Mouse (Mus musculus): ENCODE data around the gene Camkmt. TPM values are rescaled to one million over a fixed set of nuclear protein-coding genes. Genes with fewer than 3 reads are reported as not detected.

Gene Camkmt
- polyA plus RNA-seq, 1 experiment from 2014 or later = 13.6 TPM

DNA sequence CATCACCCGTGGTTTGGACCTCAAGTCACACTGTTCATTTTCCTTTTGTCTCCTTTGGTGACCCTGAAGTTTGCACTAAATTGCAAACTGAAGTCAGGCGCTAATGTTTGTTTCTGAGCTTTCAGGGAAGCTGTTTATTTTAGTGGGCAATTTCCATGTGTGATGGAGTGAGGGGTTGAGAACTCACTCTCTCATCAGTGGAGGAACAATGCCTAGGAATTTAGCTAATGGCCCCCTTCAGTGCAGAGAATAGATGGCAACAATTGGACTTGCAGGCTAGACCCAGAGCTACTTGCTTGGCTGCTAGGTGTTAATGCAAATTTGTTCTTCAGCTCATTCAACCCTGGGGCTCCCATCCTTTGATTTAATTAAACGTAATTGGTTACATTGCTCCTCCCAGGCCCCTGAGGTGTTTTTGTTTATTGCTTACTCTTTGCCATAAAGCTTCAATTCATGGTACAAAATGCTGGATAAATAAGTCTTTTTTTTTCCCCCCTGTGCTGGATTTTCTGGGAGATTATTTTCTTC, 58.9 kb downstream of the Camkmt start:
- Histone ChIP-seq H3K4me1 (peaks cover 3% of the 10 kb centered on the region; the same call in 1 of the 2 replicates), H3K4me2 (replicated peaks) (no peak overlapping the region), H3K27ac (no peak overlapping the region), H3K36me3 (no peaks in the 10 kb centered on the region), H3K27me3 (no peaks in the 10 kb centered on the region), H3K9ac (no peak overlapping the region), H3K4me3 (no peak overlapping the region), H3K9me3 (replicated peaks) (no peaks in the 10 kb centered on the region)
- ATAC-seq (ENCODE audit: low FRiP score) = no peak
- WGBS = 28% methylated on average over 3 of the region's 3 CpGs

DNA sequence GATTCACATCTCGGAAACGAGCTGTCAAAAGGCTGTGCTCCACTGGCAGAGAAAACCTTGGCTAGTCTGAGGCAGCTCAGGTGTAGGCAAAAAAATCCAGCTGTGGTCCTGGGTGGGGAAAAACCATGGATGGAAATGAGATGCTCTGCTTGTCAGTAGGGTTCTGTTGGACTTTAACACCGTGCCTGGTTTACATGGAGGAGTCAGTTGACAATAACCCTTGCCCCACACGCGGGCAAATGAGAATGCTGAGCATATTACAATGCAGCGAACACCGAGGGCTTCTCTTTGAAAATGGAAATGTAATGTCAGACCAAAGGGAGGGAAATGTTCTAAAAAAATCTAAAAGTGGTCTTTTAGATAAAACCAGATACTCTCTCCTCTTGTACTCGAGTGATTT, 60.9 kb downstream of the Camkmt start:
- no peaks in the 10 kb centered on the region for H3K27me3 ChIP-seq
- H3K4me1 ChIP-seq = peaks cover 3% of the 10 kb centered on the region; the same call in 1 of the 2 replicates
- no peaks in the 10 kb centered on the region for H3K9me3 ChIP-seq (replicated peaks)
- H3K36me3 ChIP-seq = no peaks in the 10 kb centered on the region
- H3K27ac ChIP-seq = no peak overlapping the region
- no peak overlapping the region for H3K4me2 ChIP-seq (replicated peaks)
- H3K4me3 ChIP-seq = no peak overlapping the region
- ATAC-seq (ENCODE audit: low FRiP score) = no peak
- no peak overlapping the region for H3K9ac ChIP-seq
- WGBS = 69% methylated on average over 8 of the region's 8 CpGs

DNA sequence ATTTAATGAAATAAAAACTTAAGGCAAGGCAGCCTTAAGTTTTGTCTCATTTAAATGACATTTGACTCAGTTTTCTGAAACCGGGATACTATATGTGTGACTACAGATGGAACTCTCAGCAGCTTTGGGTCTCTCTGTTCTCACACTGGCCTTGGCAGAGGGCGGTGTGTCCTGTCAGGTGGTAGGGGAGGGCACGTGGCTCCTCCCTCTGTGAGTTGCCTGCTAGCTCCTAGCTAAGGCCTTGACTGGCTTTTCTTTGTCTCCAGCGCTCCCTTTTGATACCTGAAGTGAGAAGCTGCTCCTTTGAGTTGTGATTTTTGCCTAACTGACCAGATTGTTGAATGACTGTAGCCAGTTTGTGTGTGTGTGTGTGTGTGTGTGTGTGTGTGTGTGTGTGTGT, 67.8 kb downstream of the Camkmt start:
- no peak overlapping the region for H3K4me3 ChIP-seq
- no peaks in the 10 kb centered on the region for H3K9me3 ChIP-seq (replicated peaks)
- no peaks in the 10 kb centered on the region for H3K4me1 ChIP-seq
- no peak overlapping the region for H3K4me2 ChIP-seq (replicated peaks)
- ATAC-seq (ENCODE audit: low FRiP score) = no peak
- no peak overlapping the region for H3K27ac ChIP-seq
- 77% methylated on average over 4 of the region's 4 CpGs for WGBS
- no peak overlapping the region for H3K9ac ChIP-seq
- H3K27me3 ChIP-seq = no peaks in the 10 kb centered on the region
- H3K36me3 ChIP-seq = no peaks in the 10 kb centered on the region

DNA sequence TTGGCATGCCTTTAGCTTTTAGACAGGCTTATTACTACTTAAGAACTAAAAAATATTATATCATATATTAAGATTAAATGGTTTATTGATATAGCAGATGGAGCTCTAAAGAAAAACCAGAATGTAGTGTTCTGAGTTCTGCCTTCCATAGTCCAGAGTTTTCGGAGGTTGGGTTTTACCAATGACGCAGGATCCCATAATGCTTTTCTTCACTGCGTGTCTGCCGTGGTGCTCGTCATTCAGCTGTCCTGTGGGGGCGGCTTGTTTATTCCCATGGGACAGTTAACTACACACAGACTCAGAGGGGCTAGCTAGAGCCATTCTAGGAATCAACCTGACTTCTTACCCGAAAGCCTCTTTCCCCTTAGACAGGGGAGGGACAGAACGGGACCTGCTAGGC, 69.2 kb downstream of the Camkmt start:
- no peak for ATAC-seq (ENCODE audit: low FRiP score)
- 85% methylated on average over 8 of the region's 8 CpGs for WGBS
- Histone ChIP-seq H3K9me3 (replicated peaks) (no peaks in the 10 kb centered on the region), H3K4me1 (no peaks in the 10 kb centered on the region), H3K9ac (no peak overlapping the region), H3K36me3 (no peaks in the 10 kb centered on the region), H3K27ac (no peak overlapping the region), H3K4me2 (replicated peaks) (no peak overlapping the region), H3K4me3 (no peak overlapping the region), H3K27me3 (no peaks in the 10 kb centered on the region)

- H3K4me2 ChIP-seq (replicated peaks) = no peak overlapping the region
- H3K4me3 ChIP-seq = no peak overlapping the region
- H3K27me3 ChIP-seq = no peaks in the 10 kb centered on the region
- no peak overlapping the region for H3K27ac ChIP-seq
- H3K9ac ChIP-seq = no peak overlapping the region
- 95% methylated on average over 8 of the region's 8 CpGs for WGBS
- H3K4me1 ChIP-seq = no peaks in the 10 kb centered on the region
- H3K9me3 ChIP-seq (replicated peaks) = no peaks in the 10 kb centered on the region
- H3K36me3 ChIP-seq = no peaks in the 10 kb centered on the region
- ATAC-seq (ENCODE audit: low FRiP score) = no peak
These were observed 70.4 kb downstream of the Camkmt start for GRCm38 (mm10) chr17:85160786-85161185.

DNA sequence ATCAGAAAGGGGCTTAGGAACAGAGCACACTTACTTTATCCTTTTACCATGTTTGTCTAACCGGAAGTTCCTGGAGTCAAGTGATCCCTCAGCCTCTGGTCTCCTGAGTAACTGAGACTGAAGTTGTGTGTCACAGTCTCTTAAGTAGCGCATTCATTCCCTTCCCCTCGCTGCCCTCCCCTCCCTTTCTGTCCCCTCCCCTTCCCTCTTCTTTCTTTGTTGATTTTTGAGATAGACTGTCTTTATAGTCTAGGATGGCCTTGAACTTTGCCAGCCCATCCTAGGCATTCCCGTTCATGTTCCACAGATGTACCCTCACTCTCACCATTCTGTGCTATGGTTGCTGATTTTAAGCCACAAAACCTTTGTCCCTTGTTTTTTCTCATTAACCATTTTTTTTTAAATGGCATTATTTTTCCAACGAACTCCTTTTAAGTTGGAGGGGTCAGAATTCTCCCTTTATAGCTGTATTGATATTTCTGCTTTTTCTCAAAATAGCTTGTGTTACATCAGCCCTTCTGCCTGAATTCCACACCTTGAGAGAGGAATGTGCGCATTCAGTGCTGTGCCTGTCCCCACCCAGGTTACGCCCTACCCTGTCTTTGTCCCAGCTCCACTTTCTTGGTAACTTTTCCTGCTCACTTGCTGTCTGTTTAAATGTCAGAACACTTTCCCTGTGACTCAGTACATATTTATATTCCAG, 72.4 kb downstream of the Camkmt start:
- Histone ChIP-seq H3K27me3 (no peaks in the 10 kb centered on the region), H3K9ac (no peak overlapping the region), H3K9me3 (replicated peaks) (no peaks in the 10 kb centered on the region), H3K36me3 (no peaks in the 10 kb centered on the region), H3K27ac (no peak overlapping the region), H3K4me2 (replicated peaks) (no peak overlapping the region), H3K4me1 (no peaks in the 10 kb centered on the region), H3K4me3 (no peak overlapping the region)
- no peak for ATAC-seq (ENCODE audit: low FRiP score)
- WGBS = 77% methylated on average over 7 of the region's 7 CpGs

DNA sequence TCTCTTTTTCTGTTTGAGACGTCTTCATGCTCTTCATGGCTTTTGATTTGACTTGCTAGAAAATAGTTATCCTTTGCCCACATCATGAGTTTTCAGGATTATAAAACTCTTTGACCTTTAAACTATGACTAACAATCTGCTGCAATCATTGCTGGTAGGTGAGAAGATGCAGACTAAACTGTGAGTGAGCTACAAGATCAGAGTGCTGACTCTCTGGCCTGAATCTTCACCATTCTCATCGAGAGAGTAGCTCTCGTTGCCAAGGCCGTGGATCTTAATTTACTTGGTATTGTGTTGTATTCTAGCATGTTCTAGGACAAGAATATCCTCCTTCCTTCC, 72.9 kb downstream of the Camkmt start:
- Histone ChIP-seq H3K4me3 (no peak overlapping the region), H3K9me3 (replicated peaks) (no peaks in the 10 kb centered on the region), H3K9ac (no peak overlapping the region), H3K27me3 (no peaks in the 10 kb centered on the region), H3K27ac (no peak overlapping the region), H3K36me3 (no peaks in the 10 kb centered on the region), H3K4me2 (replicated peaks) (no peak overlapping the region), H3K4me1 (no peaks in the 10 kb centered on the region)
- ATAC-seq (ENCODE audit: low FRiP score) = no peak
- 92% methylated on average over 4 of the region's 4 CpGs for WGBS

DNA sequence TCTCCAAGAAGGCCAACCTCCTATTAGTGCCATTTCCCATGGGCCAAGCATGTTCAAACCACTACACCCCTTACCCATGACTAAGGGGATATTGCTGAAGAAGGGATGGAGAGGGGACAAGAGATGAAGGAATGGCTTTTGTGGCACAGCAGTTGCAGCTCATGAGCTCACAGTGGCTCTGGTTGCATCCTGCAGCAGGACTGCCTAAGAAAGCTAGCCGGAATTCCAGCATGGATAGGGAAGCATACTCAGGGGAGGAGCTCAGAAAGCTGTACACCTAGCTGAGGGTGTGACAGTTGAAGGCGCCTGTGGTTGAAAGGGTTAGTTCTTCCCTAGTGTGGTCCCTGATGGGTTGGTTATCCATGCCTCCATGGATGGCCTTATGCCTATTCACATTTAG, 78.4 kb downstream of the Camkmt start:
- no peaks in the 10 kb centered on the region for H3K9me3 ChIP-seq (replicated peaks)
- H3K36me3 ChIP-seq = no peaks in the 10 kb centered on the region
- H3K4me2 ChIP-seq (replicated peaks) = no peak overlapping the region
- no peaks in the 10 kb centered on the region; the same call in 1 of the 2 replicates for H3K4me1 ChIP-seq
- no peak for ATAC-seq (ENCODE audit: low FRiP score)
- 90% methylated on average over 2 of the region's 2 CpGs for WGBS
- H3K4me3 ChIP-seq = no peak overlapping the region
- no peak overlapping the region for H3K9ac ChIP-seq
- no peaks in the 10 kb centered on the region for H3K27me3 ChIP-seq
- H3K27ac ChIP-seq = no peak overlapping the region

DNA sequence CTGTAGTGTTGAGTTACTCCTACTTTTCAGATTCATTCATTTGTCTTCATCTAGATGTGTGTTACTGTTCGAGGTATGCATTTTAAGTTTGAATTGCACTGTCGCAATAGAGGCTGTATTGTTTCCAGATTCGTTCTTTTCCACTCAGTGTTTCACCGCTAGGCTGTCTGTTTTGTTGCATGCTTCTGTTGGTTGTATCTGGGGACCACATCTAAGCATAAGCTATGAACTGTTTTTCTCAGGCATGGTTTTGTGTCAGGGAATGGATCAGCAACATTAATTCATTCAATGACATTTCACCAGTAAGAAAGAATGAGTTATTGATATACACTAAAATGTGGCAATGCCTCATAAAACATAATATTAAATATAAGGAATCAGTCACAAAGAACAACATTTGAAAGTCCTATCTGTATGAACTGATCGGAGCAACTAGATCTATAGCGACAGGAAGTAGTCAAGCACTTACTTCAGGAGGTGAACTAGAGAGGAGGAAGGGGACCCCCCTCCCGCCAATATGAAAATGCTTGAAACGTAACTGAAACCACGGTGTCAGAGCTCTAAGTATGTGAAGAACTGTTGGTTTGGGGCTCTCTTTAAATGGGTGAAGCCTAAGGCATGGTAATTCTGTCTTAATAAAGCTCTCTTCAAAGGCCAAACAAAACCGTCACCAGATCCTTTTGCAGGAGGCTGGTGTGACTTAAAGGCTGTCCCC, 80.3 kb downstream of the Camkmt start:
- H3K4me1 ChIP-seq = no peaks in the 10 kb centered on the region; the same call in 1 of the 2 replicates
- ATAC-seq (ENCODE audit: low FRiP score) = no peak

GRCm38 (mm10) chr17:85171951-85172350, 81.6 kb downstream of the Camkmt start:
- ATAC-seq (ENCODE audit: low FRiP score) = no peak
- no peaks in the 10 kb centered on the region for H3K27me3 ChIP-seq
- H3K9ac ChIP-seq = no peak overlapping the region
- no peaks in the 10 kb centered on the region; the same call in 1 of the 2 replicates for H3K4me1 ChIP-seq
- H3K4me3 ChIP-seq = no peak overlapping the region
- H3K9me3 ChIP-seq (replicated peaks) = no peaks in the 10 kb centered on the region
- H3K27ac ChIP-seq = no peak overlapping the region
- no peak overlapping the region for H3K4me2 ChIP-seq (replicated peaks)
- H3K36me3 ChIP-seq = no peaks in the 10 kb centered on the region
- WGBS = 11% methylated on average over 4 of the region's 4 CpGs

More for the DNA sequence above, 80.3 kb downstream of the Camkmt start:
- Histone ChIP-seq H3K4me2 (replicated peaks) (no peak overlapping the region), H3K27me3 (no peaks in the 10 kb centered on the region), H3K9me3 (replicated peaks) (no peaks in the 10 kb centered on the region), H3K4me3 (no peak overlapping the region), H3K27ac (no peak overlapping the region), H3K9ac (no peak overlapping the region), H3K36me3 (no peaks in the 10 kb centered on the region)
- WGBS = 73% methylated on average over 10 of the region's 10 CpGs

GRCm38 (mm10) chr17:85177231-85177630, 86.9 kb downstream of the Camkmt start:
- no peak overlapping the region for H3K9ac ChIP-seq
- no peak overlapping the region for H3K27ac ChIP-seq
- H3K4me3 ChIP-seq = no peak overlapping the region
- ATAC-seq (ENCODE audit: low FRiP score) = no peak
- H3K9me3 ChIP-seq (replicated peaks) = no peaks in the 10 kb centered on the region
- H3K36me3 ChIP-seq = no peaks in the 10 kb centered on the region
- H3K27me3 ChIP-seq = no peaks in the 10 kb centered on the region
- 45% methylated on average over 13 of the region's 13 CpGs for WGBS
- H3K4me1 ChIP-seq = no peaks in the 10 kb centered on the region
- no peak overlapping the region for H3K4me2 ChIP-seq (replicated peaks)

- peak; percentile 48; the same call in 1 of the 2 replicates for ATAC-seq (ENCODE audit: low FRiP score)
- Histone ChIP-seq H3K4me2 (replicated peaks) (peak overlapping the region; percentile 15), H3K27me3 (no peaks in the 10 kb centered on the region), H3K9me3 (replicated peaks) (no peaks in the 10 kb centered on the region), H3K9ac (no peak overlapping the region), H3K4me1 (no peaks in the 10 kb centered on the region), H3K27ac (no peak overlapping the region), H3K36me3 (no peaks in the 10 kb centered on the region), H3K4me3 (no peak overlapping the region)
- WGBS = 49% methylated on average over 14 of the region's 14 CpGs
These were observed 90.2 kb downstream of the Camkmt start for GRCm38 (mm10) chr17:85180471-85181060.
